Mouse (Mus musculus): ENCODE results near the gene Cntnap5a. TPM values are rescaled to one million over a fixed set of nuclear protein-coding genes. Genes with fewer than 3 reads are reported as not detected.

Cntnap5a gene
- total and polyA plus RNA-seq, 3 experiments = not detected

DNA sequence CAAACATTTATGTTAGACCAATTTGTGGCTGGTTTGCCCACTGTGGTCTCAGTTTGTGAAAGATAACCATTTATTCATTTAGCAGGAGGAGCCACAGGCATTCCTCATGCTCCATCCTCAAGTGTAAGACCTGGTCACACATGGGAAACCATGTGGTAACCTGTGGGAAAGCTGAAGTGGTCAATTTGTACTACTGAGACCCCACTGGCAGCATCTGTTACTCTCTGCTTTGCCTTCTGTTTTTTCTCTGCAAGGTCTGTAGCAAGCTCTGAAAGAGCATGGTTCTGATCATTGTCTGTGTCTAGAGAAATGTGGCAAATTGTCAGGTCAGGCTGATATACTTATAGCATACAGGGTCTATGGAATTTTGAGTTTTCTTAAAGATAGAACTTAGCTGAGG, 423.8 kb downstream of the Cntnap5a start:
- H3K27ac ChIP-seq (ENCODE audit: control insufficient read depth, low read depth, low read length) = no peak overlapping the region
- TF ChIP-seq TBP (IDR thresholded peaks at IDR 0.05; ENCODE audit: low read depth, low read length) (no peak), USF1 (IDR thresholded peaks at IDR 0.05; ENCODE audit: low read depth, low read length) (no peak), GABPA (IDR thresholded peaks at IDR 0.05; ENCODE audit: low read depth, low read length) (no peak), ETS1 (IDR thresholded peaks at IDR 0.05; ENCODE audit: low read depth, low read length) (no peak), RCOR1 (IDR thresholded peaks at IDR 0.05; ENCODE audit: low read depth, low read length) (no peak), ZKSCAN1 (IDR thresholded peaks at IDR 0.05; ENCODE audit: low read depth, low read length) (no peak), USF2 (IDR thresholded peaks at IDR 0.05; ENCODE audit: borderline replicate concordance in 1 of 2, insufficient read depth in 1 of 2, low read depth in 1 of 2, low read length in 2 of 2) (no peak)
- H3K79me2 ChIP-seq (ENCODE audit: control insufficient read depth, insufficient read depth, low read length, poor library complexity) = no peaks in the 10 kb centered on the region
- no peaks in the 10 kb centered on the region for H3K27me3 ChIP-seq (ENCODE audit: control insufficient read depth in 1 of 2, insufficient read depth in 2 of 2, low read length in 2 of 2)
- no peak for DNase-seq (ENCODE audit: low read depth, low spot score)
- H3K4me1 ChIP-seq (ENCODE audit: control insufficient read depth in 1 of 2, insufficient read depth in 2 of 2, low read length in 2 of 2) = no peaks in the 10 kb centered on the region
- H3K36me3 ChIP-seq (ENCODE audit: control insufficient read depth in 1 of 2, insufficient read depth in 2 of 2, low read length in 2 of 2) = no peaks in the 10 kb centered on the region
- no peak overlapping the region for H3K9ac ChIP-seq (ENCODE audit: control insufficient read depth, low read depth, low read length, poor library complexity, severe bottlenecking)
- H3K9me3 ChIP-seq (replicated peaks; ENCODE audit: insufficient read depth, low read length) = no peaks in the 10 kb centered on the region
- H3K4me3 ChIP-seq (ENCODE audit: control insufficient read depth in 1 of 2, insufficient read depth in 1 of 2, low read depth in 2 of 2, low read length in 2 of 2) = no peak overlapping the region

DNA sequence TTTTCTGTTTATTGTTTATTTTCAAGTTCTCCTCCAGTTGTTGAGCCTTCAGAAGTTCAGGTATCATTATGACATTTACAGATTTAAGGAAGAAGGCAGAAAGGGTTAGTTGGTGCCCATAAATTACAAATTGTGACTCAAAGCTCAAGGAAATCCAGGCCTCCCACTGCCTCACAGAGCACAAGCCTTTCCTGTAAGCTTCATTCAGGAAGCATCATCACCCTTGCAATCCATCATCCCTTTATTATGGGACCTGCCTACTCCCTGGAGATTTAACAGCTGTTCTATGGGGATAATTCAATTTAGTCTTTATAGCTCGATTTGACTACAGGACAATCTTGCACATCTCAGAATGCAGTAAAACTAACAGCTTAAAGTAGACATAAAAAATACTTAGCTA, 441.2 kb downstream of the Cntnap5a start:
- no peaks in the 10 kb centered on the region for H3K36me3 ChIP-seq (ENCODE audit: control insufficient read depth in 1 of 2, insufficient read depth in 2 of 2, low read length in 2 of 2)
- H3K4me3 ChIP-seq (ENCODE audit: control insufficient read depth in 1 of 2, insufficient read depth in 1 of 2, low read depth in 2 of 2, low read length in 2 of 2) = no peak overlapping the region
- no peaks in the 10 kb centered on the region for H3K79me2 ChIP-seq (ENCODE audit: control insufficient read depth, insufficient read depth, low read length, poor library complexity)
- H3K9me3 ChIP-seq (replicated peaks; ENCODE audit: insufficient read depth, low read length) = no peaks in the 10 kb centered on the region
- H3K4me1 ChIP-seq (ENCODE audit: control insufficient read depth in 1 of 2, insufficient read depth in 2 of 2, low read length in 2 of 2) = no peaks in the 10 kb centered on the region
- no peak for DNase-seq (ENCODE audit: low read depth, low spot score)
- H3K9ac ChIP-seq (ENCODE audit: control insufficient read depth, low read depth, low read length, poor library complexity, severe bottlenecking) = no peak overlapping the region
- TF ChIP-seq TCF12 (IDR thresholded peaks at IDR 0.05; ENCODE audit: low read depth, low read length) (no peak), UBTF (IDR thresholded peaks at IDR 0.05; ENCODE audit: borderline replicate concordance, insufficient read depth, low read depth, low read length) (no peak)
- no peak overlapping the region for H3K27ac ChIP-seq (ENCODE audit: control insufficient read depth, low read depth, low read length)
- no peaks in the 10 kb centered on the region for H3K27me3 ChIP-seq (ENCODE audit: control insufficient read depth in 1 of 2, insufficient read depth in 2 of 2, low read length in 2 of 2)

DNA sequence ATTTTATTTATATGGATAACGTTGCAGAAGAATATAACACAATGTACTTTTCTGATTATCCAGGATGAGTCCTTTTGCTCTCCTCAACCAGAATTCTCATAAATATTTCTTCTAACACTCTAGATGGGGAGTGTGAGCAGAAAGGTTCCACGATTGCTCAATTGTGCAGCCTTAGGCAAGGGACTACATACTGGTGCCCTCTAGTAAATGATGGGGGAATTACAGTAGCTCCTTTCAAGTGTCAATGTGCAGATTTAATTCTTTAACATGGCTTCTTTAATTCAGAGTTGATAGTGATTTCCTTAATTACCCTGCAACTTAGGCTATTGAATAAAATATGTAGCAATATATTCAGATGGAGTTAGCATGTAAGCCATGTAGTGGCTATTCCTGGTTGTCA, 442.5 kb downstream of the Cntnap5a start:
- Histone ChIP-seq H3K9me3 (replicated peaks; ENCODE audit: insufficient read depth, low read length) (no peaks in the 10 kb centered on the region), H3K4me3 (ENCODE audit: control insufficient read depth in 1 of 2, insufficient read depth in 1 of 2, low read depth in 2 of 2, low read length in 2 of 2) (no peak overlapping the region), H3K27me3 (ENCODE audit: control insufficient read depth in 1 of 2, insufficient read depth in 2 of 2, low read length in 2 of 2) (no peaks in the 10 kb centered on the region), H3K27ac (ENCODE audit: control insufficient read depth, low read depth, low read length) (no peak overlapping the region), H3K36me3 (ENCODE audit: control insufficient read depth in 1 of 2, insufficient read depth in 2 of 2, low read length in 2 of 2) (no peaks in the 10 kb centered on the region), H3K4me1 (ENCODE audit: control insufficient read depth in 1 of 2, insufficient read depth in 2 of 2, low read length in 2 of 2) (no peaks in the 10 kb centered on the region), H3K79me2 (ENCODE audit: control insufficient read depth, insufficient read depth, low read length, poor library complexity) (no peaks in the 10 kb centered on the region), H3K9ac (ENCODE audit: control insufficient read depth, low read depth, low read length, poor library complexity, severe bottlenecking) (no peak overlapping the region)
- TF ChIP-seq ZMIZ1 (IDR thresholded peaks at IDR 0.05; ENCODE audit: low read depth, low read length) (no peak), POLR2A (IDR thresholded peaks at IDR 0.05; ENCODE audit: control insufficient read depth in 1 of 2, insufficient read depth in 1 of 2, low read depth in 1 of 2, low read length in 2 of 2, poor library complexity in 1 of 2) (no peak), MYC (IDR thresholded peaks at IDR 0.05; ENCODE audit: low read depth, low read length) (no peak), TBP (IDR thresholded peaks at IDR 0.05; ENCODE audit: low read depth, low read length) (no peak), RAD21 (IDR thresholded peaks at IDR 0.05; ENCODE audit: low read depth, low read length) (no peak)
- DNase-seq (ENCODE audit: low read depth, low spot score) = no peak

All from MEL (cell line).